Mouse (Mus musculus) cerebellum, adult 18-20 months (tissue): ENCODE results near the gene Cab39l.

ENCODE experiments used
- DNase-seq, 2 experiments: peaks; one replicate each; pipeline ENCODE4 v3.0.0; 2021

Cab39l gene

DNA sequence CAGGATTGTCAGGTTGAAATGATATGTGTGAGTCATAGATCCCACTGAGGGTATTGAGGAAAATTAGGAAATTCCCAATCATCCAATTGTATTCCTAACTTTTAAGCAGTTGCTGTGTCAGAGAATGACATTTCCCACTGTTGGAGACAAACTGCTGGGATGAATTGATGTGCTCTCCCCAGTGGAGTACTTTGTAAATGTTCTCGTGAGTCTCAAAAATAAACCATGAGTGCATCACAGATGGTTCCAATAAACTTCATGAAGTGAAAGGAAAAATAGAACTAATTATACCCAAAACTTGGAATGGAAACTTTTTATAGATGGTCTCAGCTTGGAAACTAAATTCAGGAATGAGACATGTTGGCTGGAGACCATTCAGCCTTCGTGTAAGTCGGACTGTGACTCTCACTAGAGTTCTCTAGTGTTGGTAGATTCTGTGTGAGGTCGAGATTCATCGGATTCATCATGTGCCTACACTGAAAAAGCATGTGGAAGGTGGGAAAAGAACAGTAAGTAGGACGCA is 73.2 kb downstream of the Cab39l start:
- no peak for DNase-seq

DNA sequence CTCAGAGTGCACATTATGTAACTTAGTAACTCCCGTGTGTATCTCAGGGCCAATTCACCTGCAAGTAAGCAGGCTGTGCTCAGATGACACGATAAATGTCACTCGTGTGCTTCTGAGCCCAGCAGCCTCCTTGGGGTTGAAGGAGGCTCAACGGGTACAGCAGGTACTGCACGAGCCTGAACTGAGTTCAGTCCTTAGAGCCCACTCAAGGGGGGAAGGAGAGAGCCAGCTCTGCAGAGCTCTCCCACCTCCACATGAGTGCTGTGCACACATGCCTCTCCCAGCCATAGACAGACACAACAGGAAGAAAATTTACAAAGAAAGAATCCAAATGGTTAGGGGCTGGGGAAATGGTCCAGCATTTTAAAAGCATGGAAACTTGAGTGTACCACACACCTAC is 85.1 kb downstream of the Cab39l start:
- DNase-seq: no peak

DNA sequence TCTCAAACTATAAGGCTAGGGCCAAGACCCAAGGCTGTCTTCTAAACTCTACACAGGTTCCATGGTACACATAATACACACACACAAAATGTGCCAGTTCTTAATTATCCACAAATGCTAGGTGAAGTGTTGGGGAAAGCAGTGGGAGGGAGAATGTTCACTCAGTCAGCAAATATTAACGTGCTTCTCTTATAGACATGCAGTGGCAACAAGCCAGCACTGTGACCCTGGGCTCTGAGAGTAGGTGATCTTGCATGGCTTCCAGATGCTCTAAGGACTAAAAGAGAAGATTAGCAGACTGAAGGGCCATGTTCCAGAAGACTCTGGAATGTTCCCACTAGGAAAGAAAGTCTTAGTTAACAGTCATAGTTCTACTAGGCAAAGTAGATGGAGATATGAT is 90.0 kb downstream of the Cab39l start:
- DNase-seq: no peak

DNA sequence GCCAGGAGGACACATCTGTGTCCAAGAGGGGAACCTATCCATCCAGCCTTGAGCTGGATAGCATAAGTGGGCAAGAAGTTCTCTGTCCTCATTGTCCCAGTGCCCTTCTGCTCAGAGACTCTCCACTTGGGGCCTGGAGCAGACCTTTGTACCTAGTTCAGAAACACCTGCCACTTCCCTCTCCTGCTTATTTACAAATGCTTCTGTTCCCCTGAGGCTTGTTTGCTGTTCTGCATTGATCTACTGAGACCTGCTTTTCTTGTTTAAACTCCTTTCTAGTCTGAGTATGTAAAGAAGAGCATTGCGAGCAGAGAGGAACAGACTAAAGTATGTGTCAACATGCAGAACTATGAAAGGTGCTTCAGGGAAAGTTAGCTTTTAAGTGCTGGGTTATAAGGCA is 92.2 kb downstream of the Cab39l start:
- no peak for DNase-seq

DNA sequence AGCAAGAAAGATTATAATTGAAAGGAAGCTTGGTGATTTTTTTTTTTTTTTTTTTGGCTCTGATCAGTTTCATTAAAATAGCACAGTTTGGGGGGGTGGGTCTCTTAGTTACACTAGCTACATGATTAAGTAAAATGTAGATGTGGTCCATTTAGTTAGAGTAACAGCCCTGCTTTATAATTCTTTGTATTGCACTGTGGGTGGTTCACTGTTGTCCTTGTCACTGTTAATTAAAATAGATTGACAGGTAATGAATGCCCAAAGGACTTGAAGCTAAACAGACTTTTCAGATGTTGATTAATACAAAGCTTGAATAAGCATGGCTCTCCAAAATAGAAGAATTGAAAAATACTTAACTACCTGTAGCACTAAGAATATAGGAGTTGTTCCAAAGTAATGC is 93.1 kb downstream of the Cab39l start:
- no peak for DNase-seq

DNA sequence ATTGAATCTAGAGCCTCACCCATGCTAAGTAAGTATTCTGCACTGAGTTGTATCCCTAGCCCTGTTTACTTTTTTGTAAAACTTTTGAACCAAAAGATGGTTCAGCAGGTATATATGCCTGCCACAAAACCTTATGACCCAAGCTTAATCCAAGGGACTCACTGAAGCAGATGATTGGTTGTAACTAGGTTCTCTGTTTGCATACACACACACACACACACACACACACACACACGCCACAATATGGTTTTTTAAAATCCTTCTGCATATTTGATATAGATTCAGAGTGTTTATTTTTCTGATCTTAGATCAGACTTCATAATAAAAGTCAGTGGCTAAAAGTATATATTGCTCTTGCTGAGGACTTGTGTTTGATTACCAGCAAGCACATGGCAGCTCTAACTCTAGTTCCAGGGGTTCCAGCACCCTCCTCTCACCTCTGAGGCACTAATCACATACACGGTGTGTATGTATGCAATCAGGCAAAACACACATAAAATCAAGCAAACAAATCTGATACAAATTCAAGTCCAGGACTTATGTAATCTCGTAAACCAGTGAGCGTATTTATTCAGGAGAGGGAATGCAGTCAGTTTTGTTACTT is 97.2 kb downstream of the Cab39l start:
- no peak for DNase-seq

DNA sequence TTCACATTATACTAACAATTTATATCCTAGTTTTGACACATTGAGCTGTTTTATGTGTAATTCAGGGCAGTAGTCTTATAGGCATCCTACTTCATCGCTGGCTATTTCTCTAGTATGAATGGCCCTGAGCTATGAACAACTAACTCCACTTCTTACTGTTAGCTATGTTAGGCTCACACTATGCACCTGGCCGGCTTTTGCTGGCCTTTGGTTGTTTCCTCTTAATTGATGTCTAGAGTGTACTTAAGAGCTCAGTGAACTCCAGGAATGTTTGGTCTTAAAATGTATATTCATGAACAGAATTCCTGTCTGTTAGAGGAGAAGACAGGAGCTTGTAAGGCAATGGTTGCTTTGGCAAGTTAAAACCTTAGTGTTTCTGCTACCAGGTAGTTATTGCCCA is 99.5 kb downstream of the Cab39l start:
- DNase-seq: no peak

DNA sequence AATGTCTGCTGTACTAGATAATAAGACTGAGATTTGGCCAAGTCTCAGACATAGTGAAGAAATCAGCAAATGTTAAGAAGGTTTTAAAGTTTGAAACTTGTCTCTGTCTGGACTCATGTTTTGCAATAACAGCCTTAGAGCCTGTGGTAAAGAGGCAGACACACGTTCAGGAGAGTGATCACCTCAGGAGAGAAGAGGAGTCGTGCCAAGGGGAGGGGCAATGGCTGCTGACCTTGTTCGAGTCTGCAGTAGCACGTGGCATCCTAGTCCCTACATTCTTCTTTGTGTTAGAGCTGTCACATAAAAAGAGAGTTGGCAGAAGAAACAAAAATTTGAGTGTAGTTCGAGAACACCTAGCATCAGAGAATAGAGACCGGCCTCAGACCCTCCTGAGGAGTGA is 100.0 kb downstream of the Cab39l start:
- DNase-seq: no peak

DNA sequence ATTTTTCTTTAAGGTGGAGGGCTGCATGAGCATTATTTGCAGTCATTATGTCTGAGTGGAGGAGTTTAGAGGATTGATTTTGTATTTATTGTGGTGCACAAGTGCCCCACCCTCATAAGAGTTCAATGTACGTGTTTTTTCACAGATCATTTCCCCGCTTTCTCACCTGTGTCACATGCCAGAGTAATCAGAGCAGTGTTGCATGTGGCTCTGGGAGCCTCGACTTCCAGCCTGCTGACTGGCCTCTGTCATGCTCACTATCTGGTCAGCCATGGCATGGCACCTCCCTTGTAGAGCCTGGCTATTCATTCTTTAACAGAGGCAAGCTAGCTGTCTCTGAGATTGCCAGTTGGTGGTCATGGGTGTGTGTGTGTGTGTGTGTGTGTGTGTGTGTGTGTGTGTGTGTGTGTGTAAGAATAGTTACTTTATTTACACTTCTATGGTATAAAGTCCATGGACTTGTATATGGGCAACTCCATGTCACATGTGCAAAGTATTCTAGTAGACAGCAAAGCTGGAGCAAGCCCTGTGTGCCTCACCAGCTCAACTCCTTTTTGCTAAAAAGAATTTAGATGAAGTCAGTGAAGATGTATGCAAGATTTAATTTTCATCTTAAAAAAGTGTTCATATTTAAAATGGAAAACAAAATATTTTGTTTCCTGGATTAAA is 102.5 kb downstream of the Cab39l start:
- DNase-seq: no peak

DNA sequence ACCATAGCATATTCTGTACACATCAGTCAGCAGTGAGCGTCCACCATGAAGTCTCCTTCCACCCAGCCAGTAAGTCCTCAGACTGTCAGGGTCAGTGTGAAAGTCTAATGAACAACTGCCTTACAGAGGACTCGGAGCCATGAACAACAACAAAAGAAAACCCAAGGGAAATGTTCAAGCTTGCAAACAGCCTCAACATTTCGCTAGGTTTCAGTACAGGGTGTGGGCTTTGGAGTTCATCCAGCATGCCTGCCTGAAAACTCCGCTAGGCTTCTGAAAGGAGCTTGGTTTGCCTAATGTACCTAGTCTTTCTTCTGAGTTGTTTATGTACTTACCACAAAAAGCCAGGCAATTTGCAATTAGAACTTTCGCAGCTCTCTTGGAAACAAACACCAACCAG is 103.2 kb downstream of the Cab39l start:
- no peak for DNase-seq

DNA sequence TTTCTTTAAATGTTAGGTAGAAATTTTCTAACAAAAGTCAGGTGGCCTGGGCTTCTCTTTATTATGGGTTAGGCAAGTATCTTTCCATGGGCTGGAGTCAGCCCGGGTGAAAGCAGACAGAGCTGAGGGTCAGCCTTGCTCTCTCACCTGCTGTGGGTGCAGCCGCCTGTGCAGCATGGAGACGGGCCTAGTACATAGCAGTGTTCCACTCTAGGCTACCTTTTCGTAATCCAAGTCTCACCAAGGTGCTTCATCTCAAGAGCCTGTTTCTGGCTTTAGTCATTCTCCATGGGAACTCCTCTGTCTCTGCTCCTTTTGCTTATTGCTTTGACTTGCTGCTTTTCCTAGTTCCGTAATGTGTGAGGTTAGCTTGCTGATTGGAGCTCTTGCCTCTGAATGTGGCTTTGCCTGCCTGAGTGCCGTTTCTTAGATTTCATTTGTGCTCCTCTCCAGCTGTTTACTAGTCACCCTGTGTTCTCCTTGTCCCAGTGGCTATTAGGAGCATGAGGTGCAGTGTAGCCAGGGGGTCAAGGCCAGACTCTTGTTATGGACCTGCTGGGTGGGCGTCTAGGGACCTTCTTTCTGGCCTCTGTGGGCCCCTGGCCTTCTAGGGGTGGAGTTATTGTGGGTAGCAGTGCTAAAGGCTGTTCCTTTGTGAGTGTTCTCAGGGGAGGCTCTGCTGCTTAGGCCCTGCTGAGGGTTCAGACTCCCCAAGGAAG is 105.5 kb downstream of the Cab39l start:
- DNase-seq: no peak

DNA sequence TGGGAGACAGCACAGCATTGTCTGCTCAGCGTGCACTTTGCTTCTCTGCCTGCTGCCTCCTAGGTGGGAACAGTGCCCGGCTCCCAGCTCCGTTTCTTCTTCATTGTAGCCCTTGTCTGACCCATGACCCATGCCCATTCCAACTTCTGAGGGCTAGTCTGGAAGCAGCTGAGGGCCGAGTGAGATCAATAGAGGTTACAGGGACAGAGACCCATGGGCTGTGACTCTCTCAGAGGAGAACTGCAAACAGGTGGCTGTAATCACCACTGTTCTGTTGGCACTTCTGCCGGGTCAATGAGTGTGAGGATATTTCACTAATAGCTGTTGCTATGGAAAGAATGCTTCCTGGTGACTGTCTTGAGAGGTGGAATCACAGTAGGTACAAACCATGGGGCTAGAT is 106.8 kb downstream of the Cab39l start:
- no peak for DNase-seq

DNA sequence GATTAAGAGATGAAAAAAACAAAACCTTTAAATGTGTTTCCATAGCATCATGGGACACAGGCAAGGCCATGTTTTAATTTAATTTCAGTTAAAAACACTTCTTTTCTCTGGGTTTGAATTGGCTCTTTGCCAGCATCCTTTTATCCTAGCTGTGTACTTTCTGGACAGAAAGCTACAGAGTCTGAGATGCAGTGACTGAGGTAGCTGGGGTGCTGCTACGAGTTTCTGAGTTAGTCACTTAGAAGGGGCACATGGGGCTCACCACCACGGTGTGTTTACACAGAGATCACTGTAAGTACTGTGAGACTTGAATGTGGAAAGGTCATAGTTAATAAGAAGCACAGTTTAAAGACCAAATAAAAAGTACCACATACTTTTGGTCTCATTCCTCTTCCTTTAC is 107.8 kb downstream of the Cab39l start:
- no peak for DNase-seq

DNA sequence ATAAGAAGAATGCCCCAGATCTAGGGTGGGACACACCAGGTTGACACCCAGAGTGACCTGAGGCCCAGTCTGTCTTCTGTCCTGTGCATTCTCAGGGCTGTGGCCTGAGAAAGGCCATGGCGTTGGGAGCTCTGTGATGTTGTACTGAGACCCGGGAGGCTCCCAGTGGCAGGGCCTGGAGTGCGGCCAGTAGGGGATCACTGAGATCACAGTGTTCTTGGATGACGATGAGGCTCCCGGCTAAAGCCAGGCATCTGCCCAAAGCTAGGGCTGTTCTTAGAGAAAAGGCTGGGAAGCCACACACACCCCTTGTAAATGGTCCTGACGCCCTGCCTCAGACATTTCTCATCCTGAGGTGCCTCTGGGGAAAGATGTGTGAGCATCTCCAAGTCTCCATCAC is 108.3 kb downstream of the Cab39l start:
- peak; percentile 34 to 43 for DNase-seq

DNA sequence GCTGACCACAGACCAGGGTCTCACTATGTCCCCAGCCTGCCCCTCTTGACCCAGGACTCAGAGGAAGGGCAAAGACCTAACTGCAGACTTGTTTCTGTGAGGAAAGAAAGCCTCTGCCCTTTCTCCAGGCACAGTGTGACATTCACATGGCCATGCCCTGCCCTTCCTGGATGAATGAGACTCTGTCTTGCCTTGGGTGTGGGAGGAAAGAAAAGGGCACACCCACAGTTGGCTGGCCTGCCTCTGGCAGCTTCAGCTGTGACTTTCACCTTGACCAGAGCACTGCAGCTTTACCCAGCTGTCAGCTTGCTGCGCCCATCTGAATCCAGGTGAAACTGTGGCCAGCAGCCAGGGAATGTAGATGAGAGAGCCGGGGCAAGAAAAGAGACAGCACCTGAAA is 110.1 kb downstream of the Cab39l start:
- DNase-seq: no peak

DNA sequence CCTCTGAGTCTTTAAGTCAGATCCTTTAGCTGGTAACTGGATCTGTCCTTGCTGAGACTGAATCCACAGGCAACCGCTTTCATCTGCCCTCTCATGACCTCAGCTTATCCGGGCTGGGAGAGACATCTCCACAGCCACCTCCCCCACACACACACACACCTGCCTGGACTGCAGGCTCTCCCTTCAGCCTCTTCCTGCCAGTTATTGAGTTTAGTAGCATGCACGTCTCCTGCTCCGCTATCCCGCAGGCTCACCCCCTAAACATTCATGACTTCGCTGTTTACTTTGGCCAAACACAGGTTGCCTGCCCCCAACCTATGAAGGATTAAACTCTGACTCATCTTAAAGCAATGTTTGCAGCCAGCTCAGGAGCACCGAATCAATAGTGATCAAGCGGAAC is 111.2 kb downstream of the Cab39l start:
- DNase-seq: no peak

DNA sequence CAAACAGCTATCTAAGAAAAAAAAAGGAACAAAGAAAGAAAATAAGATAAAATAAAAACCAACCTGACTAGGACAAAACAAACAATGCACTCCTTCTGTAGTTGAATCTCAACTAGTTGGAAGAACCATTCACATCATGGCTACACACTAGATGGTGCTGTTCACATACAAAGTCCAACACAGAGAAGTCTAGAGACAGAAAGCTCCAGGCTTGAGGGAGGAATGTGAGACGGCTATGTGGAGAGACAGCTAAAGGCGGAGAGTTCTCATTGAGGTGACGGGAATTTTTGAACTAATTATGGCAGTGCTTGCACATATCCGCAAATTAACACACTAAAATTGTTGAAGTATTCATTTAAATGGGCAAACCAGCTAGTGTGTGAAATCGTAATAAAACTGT is 113.3 kb downstream of the Cab39l start:
- no peak for DNase-seq

DNA sequence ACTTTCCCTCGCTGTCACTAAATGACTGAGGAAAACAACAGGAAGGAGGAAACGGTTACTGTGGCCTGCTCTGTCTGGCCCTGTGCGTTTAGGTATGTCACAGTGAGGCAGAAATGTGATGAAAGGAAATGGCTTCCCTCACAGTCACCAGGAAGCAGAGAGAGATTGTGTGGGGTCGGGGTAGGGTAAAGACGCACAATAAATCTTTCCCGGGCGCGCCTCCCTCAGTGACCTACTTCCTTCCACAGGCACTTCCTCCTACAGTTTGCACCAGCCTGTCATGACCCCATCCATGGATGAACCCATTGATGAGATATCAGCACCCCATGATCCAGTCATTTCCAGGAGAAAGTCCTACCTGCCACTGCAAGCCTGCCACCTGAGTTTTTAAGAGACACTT is 114.2 kb downstream of the Cab39l start:
- no peak for DNase-seq

DNA sequence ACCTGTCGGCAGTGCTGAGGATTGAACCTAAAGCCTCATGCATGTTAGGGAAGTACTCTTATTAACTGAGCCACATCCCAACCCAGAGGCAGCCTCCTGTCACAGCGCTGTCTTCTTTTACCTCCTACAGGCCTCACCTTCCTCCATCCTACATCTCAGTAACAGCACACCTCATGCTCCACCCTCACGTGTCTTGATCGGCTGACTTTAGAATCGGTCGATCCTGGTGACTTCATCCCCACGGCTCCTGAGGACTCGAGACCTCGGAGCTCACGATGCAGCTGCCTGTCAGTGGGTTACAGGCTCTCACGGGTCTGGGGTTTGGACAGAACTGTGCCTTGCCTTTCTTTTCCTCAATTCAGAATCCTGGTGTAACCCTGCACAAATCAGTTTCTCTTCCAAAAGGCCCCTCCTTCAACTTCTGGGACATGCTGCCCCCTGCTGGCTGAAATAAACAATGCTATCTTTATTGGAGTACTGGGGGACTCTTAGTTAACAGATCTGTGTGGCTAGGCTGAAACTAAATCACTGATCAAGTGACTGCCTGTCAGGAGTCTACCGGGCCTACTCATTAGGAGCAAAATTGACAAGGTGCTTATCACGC is 115.3 kb downstream of the Cab39l start:
- DNase-seq: peak; percentile 72

DNA sequence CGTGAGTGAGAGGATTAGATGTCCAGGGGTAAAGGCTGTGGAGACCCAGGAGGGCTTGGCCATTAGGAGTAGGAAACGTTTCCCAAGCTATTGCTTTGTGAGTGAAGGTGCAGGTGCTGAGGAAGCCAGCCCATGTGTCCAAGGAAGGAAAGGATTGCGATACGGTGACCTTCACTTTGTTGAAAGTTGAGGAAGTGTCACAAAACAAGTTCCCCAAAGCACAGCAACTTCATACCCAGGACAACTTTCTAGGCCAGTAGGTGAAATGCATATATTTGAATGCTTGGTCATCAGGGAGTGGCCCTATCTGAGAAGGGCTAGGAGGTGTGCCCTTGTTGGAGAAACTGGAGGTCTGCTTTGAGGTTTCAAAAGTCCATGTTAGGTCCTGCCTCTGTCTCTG is 116.3 kb downstream of the Cab39l start:
- no peak for DNase-seq

DNA sequence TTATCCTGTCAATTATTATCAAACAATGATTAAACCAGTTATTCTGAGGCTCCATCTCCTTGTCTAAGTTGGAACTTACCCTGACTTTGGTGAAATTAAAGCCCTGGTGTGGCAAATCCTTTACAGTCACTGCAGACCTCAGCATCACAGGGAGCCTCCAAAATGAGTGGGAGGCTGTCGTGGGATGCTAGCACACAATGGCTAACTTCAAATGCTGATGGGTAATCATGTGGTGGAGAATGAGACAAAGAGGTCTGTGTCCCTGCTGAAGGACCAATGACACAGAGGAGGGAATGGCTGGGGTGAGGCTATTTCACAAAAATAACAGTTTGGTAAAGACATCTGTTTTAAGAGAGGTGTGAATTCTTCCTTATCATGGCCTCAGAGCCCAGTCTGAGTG is 117.1 kb downstream of the Cab39l start:
- no peak for DNase-seq

DNA sequence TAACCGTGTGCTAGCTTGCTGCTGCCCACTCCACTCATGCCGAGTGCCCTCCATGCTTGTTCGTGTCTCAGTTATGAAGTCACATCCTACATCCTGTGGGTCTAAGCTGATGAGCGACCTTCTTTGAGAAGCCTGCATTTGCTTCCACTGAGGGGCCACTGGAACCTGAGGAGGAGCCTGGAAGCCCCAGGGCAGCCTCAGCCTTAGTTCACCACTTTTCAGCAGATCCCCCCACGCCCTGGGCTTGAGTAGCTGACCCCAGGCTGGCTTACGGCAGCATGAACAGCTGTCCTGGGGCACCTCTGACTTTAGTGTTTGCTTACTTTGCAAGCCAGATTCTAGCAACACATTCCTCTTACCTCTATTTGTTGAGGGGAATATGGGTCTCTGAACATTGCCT is 126.0 kb downstream of the Cab39l start:
- DNase-seq: no peak

DNA sequence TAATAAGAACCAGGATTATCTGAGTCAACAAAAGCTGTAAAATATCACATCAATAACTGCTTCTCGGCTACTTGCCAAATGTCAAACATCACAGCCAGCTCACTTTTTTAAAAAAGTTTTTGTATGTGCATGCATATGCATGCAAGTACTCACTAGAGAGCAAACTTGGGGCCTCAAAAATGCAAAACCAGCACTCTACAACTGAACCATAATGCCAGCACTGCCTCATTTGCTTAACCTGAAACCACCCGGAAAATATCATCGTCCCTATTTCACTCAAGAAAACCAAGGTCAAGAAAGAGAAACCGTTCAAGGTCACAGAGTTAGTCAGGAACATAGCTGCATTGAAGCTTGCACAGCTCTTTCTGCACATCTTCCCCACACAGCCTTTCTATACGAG is 135.6 kb downstream of the Cab39l start:
- no peak for DNase-seq

DNA sequence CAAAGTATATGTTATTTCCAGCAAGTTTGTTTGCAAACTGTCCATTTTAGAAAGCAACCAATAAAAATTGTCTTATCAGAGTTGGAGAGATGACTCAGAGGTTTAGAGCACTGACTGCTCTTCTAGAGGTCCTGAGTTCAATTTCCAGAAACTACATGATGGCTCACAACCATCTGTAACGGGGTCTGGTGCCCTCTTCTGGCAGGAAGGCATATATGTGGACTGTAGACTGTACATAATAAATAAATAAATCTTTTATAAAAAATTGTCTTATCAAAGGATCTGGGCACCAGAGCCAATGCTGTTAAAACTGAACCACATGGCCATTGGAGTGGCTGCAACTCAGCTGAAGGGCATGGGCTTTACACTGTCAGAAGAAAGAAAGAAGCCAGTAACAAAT is 149.8 kb downstream of the Cab39l start:
- peak; percentile 18 for DNase-seq
